Comparison of ENCODE assay signal across 10 mouse cellular contexts in genomic region chr5:106783864-106784609, GRCm38 (mm10).
DNase-seq lines count a peak whose midpoint lies in the region; ATAC-seq lines count a peak whose summit lies in the region.
"Had no signal": no experiment of that assay in that cellular context is flagged by ENCODE, and none has a peak within 500 bp of the region (broad histone marks: within the 10 kb centered on the region; RNA-seq: fewer than 3 reads in every experiment).

No protein-coding gene starts in this region.

- H3K9me3 ChIP-seq in heart, embryonic 12.5 days (replicated peaks): no peaks in the 10 kb centered on the region
- no peaks in the 10 kb centered on the region for H3K9me3 ChIP-seq in hindbrain, embryonic 13.5 days

- H3K27ac ChIP-seq in heart, embryonic 12.5 days (ENCODE audit: poor library complexity, severe bottlenecking): no peak overlapping the region
- no peak overlapping the region for H3K27ac ChIP-seq in hindbrain, embryonic 13.5 days

- intact Hi-C loops in heart, postnatal 10 days (cut with DNase I): no loop called here
- intact Hi-C loops in left cerebral cortex, postnatal 10 days (cut with DNase I): no loop called here

- no peaks in the 10 kb centered on the region for H3K36me3 ChIP-seq in heart, embryonic 12.5 days
- H3K36me3 ChIP-seq in hindbrain, embryonic 13.5 days: no peaks in the 10 kb centered on the region

- no peaks in the 10 kb centered on the region for H3K27me3 ChIP-seq in heart, embryonic 12.5 days (replicated peaks)
- 0 out of 2 replicates have a peak, but pooled peaks cover 4% of the 10 kb centered on the region for H3K27me3 ChIP-seq in hindbrain, embryonic 13.5 days

- H3K4me2 ChIP-seq in heart, embryonic 12.5 days: peak overlapping the region; percentile 83
- peak overlapping the region; percentile 42 for H3K4me2 ChIP-seq in hindbrain, embryonic 13.5 days

- peak overlapping the region; percentile 38 for H3K9ac ChIP-seq in heart, embryonic 12.5 days
- H3K9ac ChIP-seq in hindbrain, embryonic 13.5 days: peak overlapping the region; percentile 58; the same call in 1 of the 2 replicates

- WGBS in heart, embryonic 12.5 days: 7% methylated on average over 11 of the region's 11 CpGs
- WGBS in hindbrain, embryonic 13.5 days: 23% methylated on average over 11 of the region's 11 CpGs

- peak overlapping the region; percentile 45 for H3K4me3 ChIP-seq in heart, embryonic 12.5 days
- H3K4me3 ChIP-seq in hindbrain, embryonic 13.5 days: no peak overlapping the region

- ATAC-seq in heart, embryonic 12.5 days (ENCODE audit: insufficient number of reproducible peaks, low FRiP score): 0 out of 2 replicates have a peak, but pooled peaks have one; percentile 36
- ATAC-seq in hindbrain, embryonic 13.5 days (ENCODE audit: low FRiP score): no peak
- ATAC-seq: activated CD4-positive, CD25-positive, alpha-beta regulatory T cell, adult 4 months had no signal

- DNase-seq in heart, postnatal 10 days: no peak
- DNase-seq in embryo, embryonic 10.5 days (ENCODE audit: low spot score): peak; percentile 63
- peak; percentile 29 for DNase-seq in mesoderm, embryonic 11.5 days (ENCODE audit: low read depth, low spot score)
- DNase-seq in spleen, postnatal 4 days (ENCODE audit: low spot score in 2 of 2): no peak
- no peak for DNase-seq in left cerebral cortex, postnatal 10 days (ENCODE audit: extremely low spot score in 1 of 2, low spot score in 2 of 2)
- DNase-seq in c-Kit-positive CD71-positive TER-119-positive erythroid progenitor cells, embryonic 14.5 days (ENCODE audit: low spot score): no peak
- DNase-seq: kidney, adult 2 months had no signal

- peaks cover 7% of the 10 kb centered on the region; the same call in 1 of the 2 replicates for H3K4me1 ChIP-seq in heart, embryonic 12.5 days (replicated peaks)
- H3K4me1 ChIP-seq in hindbrain, embryonic 13.5 days (replicated peaks): peaks cover 6% of the 10 kb centered on the region

Comparison
In these comparisons a context has a peak if more than half of its experiments do, and no peak if none do; other contexts are left out.
1. DNase-seq: peak in embryo, embryonic 10.5 days (single experiment) and mesoderm, embryonic 11.5 days (single experiment); none in heart, postnatal 10 days (0 of 2), spleen, postnatal 4 days (0 of 2), left cerebral cortex, postnatal 10 days (0 of 2) and c-Kit-positive CD71-positive TER-119-positive erythroid progenitor cells, embryonic 14.5 days (single experiment).